In the genomic region with DNA sequence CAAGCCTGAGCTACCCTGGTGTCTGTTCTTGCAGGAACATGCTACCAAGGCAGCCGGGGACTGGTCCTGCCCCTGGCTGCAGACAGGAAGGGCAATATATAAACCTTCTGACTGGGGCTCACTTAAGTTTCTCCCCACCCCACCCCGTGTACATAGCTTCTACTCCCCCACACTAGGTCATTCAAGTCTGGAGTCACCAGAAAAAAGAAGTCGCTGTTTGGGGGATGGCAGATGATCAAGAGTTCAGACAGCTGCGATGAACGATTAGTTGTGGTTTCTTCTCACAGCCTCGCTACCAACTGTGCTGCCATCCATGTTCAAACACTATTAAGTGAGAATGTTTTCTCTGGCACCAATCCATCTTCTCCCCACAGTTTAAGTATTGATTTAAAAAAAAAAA, we compare ENCODE assay signal across 19 mouse cellular contexts. TPM values are rescaled to one million over a fixed set of nuclear protein-coding genes. Genes with fewer than 3 reads are reported as not detected.
A peak's percentile ranks its signal among the peaks of the same experiment; 100 is the strongest.
DNase-seq lines count a peak whose midpoint lies in the region; ATAC-seq and TF ChIP-seq lines count a peak whose summit lies in the region.
"Had no signal": no experiment of that assay in that cellular context is flagged by ENCODE, and none has a peak within 500 bp of the region (broad histone marks: within the 10 kb centered on the region; RNA-seq: fewer than 3 reads in every experiment).

No protein-coding gene starts in this region.

- no peak for DNase-seq in hindbrain, embryonic 11.5 days (ENCODE audit: low spot score)
- peak; percentile 8 for DNase-seq in midbrain, embryonic 14.5 days
- DNase-seq in brain, embryonic 14.5 days (ENCODE audit: low read depth): peak; percentile 26
- no peak for DNase-seq in liver, embryonic 11.5 days (ENCODE audit: low spot score)
- no peak for DNase-seq in heart, adult 8-10 months (ENCODE audit: low spot score)
- DNase-seq: adrenal gland, adult 2 months; cerebellum, postnatal 25 days; forebrain, postnatal 0 days; gastrocnemius, postnatal 10 days; heart, postnatal 4 days; kidney, adult 2 months; right cerebral cortex, postnatal 4 days; thymus, adult 2 months had no signal

- H3K36me3 ChIP-seq in hindbrain, embryonic 16.5 days (ENCODE audit: control insufficient read depth, insufficient read depth, low read length): no peaks in the 10 kb centered on the region
- H3K36me3 ChIP-seq in hindbrain, embryonic 11.5 days (ENCODE audit: control insufficient read depth, insufficient read depth, low read length): no peaks in the 10 kb centered on the region
- H3K36me3 ChIP-seq in midbrain, embryonic 14.5 days (ENCODE audit: control insufficient read depth, insufficient read depth, low read length): no peaks in the 10 kb centered on the region
- H3K36me3 ChIP-seq in midbrain, embryonic 15.5 days (replicated peaks): no peaks in the 10 kb centered on the region
- H3K36me3 ChIP-seq in liver, embryonic 11.5 days (ENCODE audit: control insufficient read depth, insufficient read depth, low read length): no peaks in the 10 kb centered on the region
- H3K36me3 ChIP-seq: midbrain, embryonic 12.5 days had no signal

- ATAC-seq in hindbrain, embryonic 16.5 days: 0 out of 2 replicates have a peak, but pooled peaks have one; percentile 45
- no peak for ATAC-seq in hindbrain, embryonic 11.5 days (ENCODE audit: low FRiP score)
- ATAC-seq in midbrain, embryonic 14.5 days (ENCODE audit: low FRiP score, low TSS enrichment): no peak
- ATAC-seq in midbrain, embryonic 15.5 days (replicated peaks): no peak
- ATAC-seq in megakaryocyte-erythroid progenitor cell, adult 5-6 weeks (replicated peaks; ENCODE audit: low FRiP score, low TSS enrichment, poor library complexity, severe bottlenecking): peak; percentile 62
- ATAC-seq in liver, embryonic 11.5 days (replicated peaks; ENCODE audit: low FRiP score): no peak
- ATAC-seq: forebrain, postnatal 0 days had no signal

- no peak overlapping the region for H3K9ac ChIP-seq in hindbrain, embryonic 16.5 days (ENCODE audit: low read depth, low read length)
- no peak overlapping the region for H3K9ac ChIP-seq in hindbrain, embryonic 11.5 days (ENCODE audit: low read depth, low read length)
- no peak overlapping the region for H3K9ac ChIP-seq in midbrain, embryonic 14.5 days (replicated peaks; ENCODE audit: low read length)
- no peak overlapping the region for H3K9ac ChIP-seq in midbrain, embryonic 15.5 days
- no peak overlapping the region for H3K9ac ChIP-seq in liver, embryonic 11.5 days (ENCODE audit: low read depth, low read length)
- H3K9ac ChIP-seq: forebrain, postnatal 0 days; midbrain, embryonic 12.5 days had no signal

- no peaks in the 10 kb centered on the region for H3K9me3 ChIP-seq in hindbrain, embryonic 16.5 days (ENCODE audit: control insufficient read depth, low read length)
- no peaks in the 10 kb centered on the region for H3K9me3 ChIP-seq in hindbrain, embryonic 11.5 days (ENCODE audit: control insufficient read depth, low read length)
- H3K9me3 ChIP-seq in midbrain, embryonic 14.5 days (ENCODE audit: control insufficient read depth, low read length): no peaks in the 10 kb centered on the region
- no peaks in the 10 kb centered on the region for H3K9me3 ChIP-seq in midbrain, embryonic 15.5 days
- H3K9me3 ChIP-seq in liver, embryonic 11.5 days (ENCODE audit: control insufficient read depth, low read length): no peaks in the 10 kb centered on the region
- H3K9me3 ChIP-seq: midbrain, embryonic 12.5 days had no signal

- 39% methylated on average over 6 of the region's 6 CpGs for WGBS in hindbrain, embryonic 16.5 days
- 69% methylated on average over 6 of the region's 6 CpGs for WGBS in hindbrain, embryonic 11.5 days
- 67% methylated on average over 6 of the region's 6 CpGs for WGBS in midbrain, embryonic 14.5 days
- 57% methylated on average over 6 of the region's 6 CpGs for WGBS in midbrain, embryonic 15.5 days
- WGBS in liver, embryonic 11.5 days: 43% methylated on average over 6 of the region's 6 CpGs

- H3K4me2 ChIP-seq in hindbrain, embryonic 16.5 days (ENCODE audit: low read length): no peak overlapping the region
- H3K4me2 ChIP-seq in hindbrain, embryonic 11.5 days (replicated peaks; ENCODE audit: low read depth, low read length): no peak overlapping the region
- H3K4me2 ChIP-seq in midbrain, embryonic 14.5 days (ENCODE audit: low read length): no peak overlapping the region
- no peak overlapping the region for H3K4me2 ChIP-seq in midbrain, embryonic 15.5 days
- H3K4me2 ChIP-seq in liver, embryonic 11.5 days: no peak overlapping the region
- H3K4me2 ChIP-seq: heart, embryonic 11.5 days; midbrain, embryonic 12.5 days had no signal

- H3K4me1 ChIP-seq in hindbrain, embryonic 16.5 days (ENCODE audit: control insufficient read depth, insufficient read depth, low read depth, low read length): no peaks in the 10 kb centered on the region
- H3K4me1 ChIP-seq in hindbrain, embryonic 11.5 days (replicated peaks; ENCODE audit: control insufficient read depth, insufficient read depth, low read length): no peaks in the 10 kb centered on the region
- no peaks in the 10 kb centered on the region for H3K4me1 ChIP-seq in midbrain, embryonic 14.5 days (ENCODE audit: control insufficient read depth, insufficient read depth, low read length)
- no peaks in the 10 kb centered on the region for H3K4me1 ChIP-seq in midbrain, embryonic 15.5 days
- H3K4me1 ChIP-seq in liver, embryonic 11.5 days (replicated peaks; ENCODE audit: control insufficient read depth, insufficient read depth, low read length): no peaks in the 10 kb centered on the region
- H3K4me1 ChIP-seq: midbrain, embryonic 12.5 days had no signal

- TF ChIP-seq POLR2A in brain, embryonic 14.5 days (IDR thresholded peaks at IDR 0.05; ENCODE audit: borderline replicate concordance, extremely low read depth, insufficient read depth, insufficient read length, poor library complexity, severe bottlenecking): no peak

- TF ChIP-seq CTCF in brain, embryonic 14.5 days (IDR thresholded peaks at IDR 0.05; ENCODE audit: borderline replicate concordance, extremely low read depth, insufficient read depth, insufficient read length): no peak

- no peaks in the 10 kb centered on the region for H3K27me3 ChIP-seq in hindbrain, embryonic 16.5 days (replicated peaks; ENCODE audit: control insufficient read depth, insufficient read depth, low read length)
- H3K27me3 ChIP-seq in hindbrain, embryonic 11.5 days (ENCODE audit: control insufficient read depth, insufficient read depth, low read length): no peaks in the 10 kb centered on the region
- no peaks in the 10 kb centered on the region for H3K27me3 ChIP-seq in midbrain, embryonic 14.5 days (ENCODE audit: control insufficient read depth, insufficient read depth, low read length)
- no peaks in the 10 kb centered on the region for H3K27me3 ChIP-seq in midbrain, embryonic 15.5 days (replicated peaks)
- H3K27me3 ChIP-seq in liver, embryonic 11.5 days (replicated peaks; ENCODE audit: control insufficient read depth, insufficient read depth, low read length): no peaks in the 10 kb centered on the region
- H3K27me3 ChIP-seq: CH12.LX; midbrain, embryonic 12.5 days had no signal

- H3K27ac ChIP-seq in hindbrain, embryonic 16.5 days (ENCODE audit: low read depth, low read length): no peak overlapping the region
- H3K27ac ChIP-seq in hindbrain, embryonic 11.5 days (ENCODE audit: low read depth, low read length): no peak overlapping the region
- no peak overlapping the region for H3K27ac ChIP-seq in midbrain, embryonic 14.5 days (replicated peaks; ENCODE audit: low read depth, low read length)
- H3K27ac ChIP-seq in midbrain, embryonic 15.5 days: no peak overlapping the region
- H3K27ac ChIP-seq in liver, embryonic 11.5 days (ENCODE audit: low read depth, low read length): no peak overlapping the region
- H3K27ac ChIP-seq: midbrain, embryonic 12.5 days had no signal

- no peak overlapping the region for H3K4me3 ChIP-seq in hindbrain, embryonic 16.5 days (ENCODE audit: low read length)
- H3K4me3 ChIP-seq in hindbrain, embryonic 11.5 days (ENCODE audit: low read depth, low read length): no peak overlapping the region
- H3K4me3 ChIP-seq in midbrain, embryonic 14.5 days (replicated peaks; ENCODE audit: low read depth, low read length): no peak overlapping the region
- H3K4me3 ChIP-seq in midbrain, embryonic 15.5 days: no peak overlapping the region
- no peak overlapping the region for H3K4me3 ChIP-seq in liver, embryonic 11.5 days (ENCODE audit: low read depth, low read length)
- H3K4me3 ChIP-seq: midbrain, embryonic 12.5 days had no signal

RNA-seq across cellular contexts. Expression of a gene that starts 55.3 kb away (rescaled TPM):
- polyA plus RNA-seq in hindbrain, embryonic 16.5 days (2015; fragmentation: Nextera tagmentation; extraction: Ambion mirVana): 0.84 and 1.8 TPM in 2 replicates
- polyA plus RNA-seq in hindbrain, embryonic 11.5 days (2014; fragmentation: Nextera tagmentation; extraction: Ambion mirVana): 0.63 and 0.90 TPM in 2 replicates
- 0.19 and 0.37 TPM in 2 replicates for polyA plus RNA-seq in midbrain, embryonic 14.5 days (2014; fragmentation: Nextera tagmentation; extraction: Ambion mirVana)
- polyA plus RNA-seq in midbrain, embryonic 15.5 days (2015; fragmentation: Nextera tagmentation; extraction: Ambion mirVana): 0.50 and 0.59 TPM in 2 replicates
- polyA plus RNA-seq in brain, embryonic 14.5 days (2012; rRNA removed): 0.15 and 0.22 TPM in 2 replicates
- not detected in 2 replicates for total RNA-seq in megakaryocyte-erythroid progenitor cell, adult 5-6 weeks (2014; fragmentation: Nextera tagmentation)
- not detected in 2 replicates for total RNA-seq in megakaryocyte-erythroid progenitor cell, adult 5-6 weeks (2017)
- 0.04 and 0.21 TPM in 2 replicates for polyA plus RNA-seq in liver, embryonic 11.5 days (2014; fragmentation: Nextera tagmentation; extraction: Ambion mirVana)
- total RNA-seq in heart, adult 8-10 months (2022): 1 to 10 TPM in 2 of 4 experiments, under 1 TPM in 2; 0.57 to 1.5 (median 1.00) TPM
- total RNA-seq: CH12.LX had no signal

Comparison
In these comparisons a context has a peak if more than half of its experiments do, and no peak if none do; other contexts are left out.
1. ATAC-seq: peak in hindbrain, embryonic 16.5 days (single experiment) and megakaryocyte-erythroid progenitor cell, adult 5-6 weeks (single experiment); none in hindbrain, embryonic 11.5 days (single experiment), midbrain, embryonic 14.5 days (single experiment), midbrain, embryonic 15.5 days (single experiment) and liver, embryonic 11.5 days (single experiment).
2. DNase-seq: peak in midbrain, embryonic 14.5 days (single experiment) and brain, embryonic 14.5 days (single experiment); none in hindbrain, embryonic 11.5 days (single experiment), liver, embryonic 11.5 days (single experiment) and heart, adult 8-10 months (single experiment).